Mouse (Mus musculus): Measurements from ENCODE around the gene Arl15.

Gene Arl15

DNA sequence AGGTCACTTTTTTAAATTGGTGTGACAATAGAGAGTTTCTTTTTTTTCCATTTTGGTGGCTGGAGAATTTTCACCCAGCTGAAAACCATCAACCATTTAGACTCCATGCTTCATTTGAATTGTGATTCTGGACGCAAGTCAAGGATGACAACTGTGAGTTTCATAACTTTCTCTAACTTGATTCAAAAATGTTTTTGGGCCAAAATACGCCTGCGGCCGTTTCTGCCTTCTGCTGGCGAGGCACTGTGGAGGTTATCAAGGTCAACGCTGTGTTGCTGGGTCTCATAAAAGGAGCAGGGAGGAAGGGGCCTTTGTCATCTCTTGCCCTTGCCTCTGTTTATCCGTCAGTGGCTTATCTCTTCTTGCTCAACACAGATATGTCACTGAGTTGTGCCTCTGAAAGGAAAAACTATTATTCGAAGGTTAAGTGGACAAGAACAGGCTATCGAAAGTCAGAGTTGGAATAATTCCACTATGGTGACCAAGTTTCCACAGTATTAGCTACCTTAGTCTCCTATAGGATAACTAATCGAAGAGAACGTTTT, 106.8 kb downstream of the Arl15 start:
- in situ Hi-C loops (cut with MboI; ENCODE audit: low sequenced_read_pairs): no loop called here

DNA sequence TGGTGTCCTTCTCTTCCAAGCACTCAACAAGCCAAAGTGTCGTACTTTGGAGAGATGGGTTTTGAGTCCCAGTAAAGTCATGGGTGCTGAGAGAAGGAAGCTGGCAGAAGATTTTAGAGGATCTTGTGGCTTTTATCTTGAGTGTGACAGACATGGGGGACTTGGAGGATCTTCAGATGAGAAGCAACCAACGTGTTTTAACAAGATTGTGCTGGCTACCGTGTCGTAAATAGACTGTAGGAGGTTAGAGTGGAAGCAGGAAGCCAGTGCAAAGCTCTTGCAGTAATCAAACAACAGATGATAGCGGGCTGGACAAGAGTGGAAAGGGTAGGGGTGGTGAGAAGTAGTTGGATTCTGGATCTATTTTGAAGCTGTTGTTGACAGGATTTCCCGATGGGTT, 109.0 kb downstream of the Arl15 start:
- in situ Hi-C loops (cut with MboI; ENCODE audit: low sequenced_read_pairs): no loop called here

- in situ Hi-C loops (cut with MboI; ENCODE audit: low sequenced_read_pairs): no loop called here
Observed at GRCm38 (mm10) chr13:113911986-113912519, 117.7 kb downstream of the Arl15 start.

DNA sequence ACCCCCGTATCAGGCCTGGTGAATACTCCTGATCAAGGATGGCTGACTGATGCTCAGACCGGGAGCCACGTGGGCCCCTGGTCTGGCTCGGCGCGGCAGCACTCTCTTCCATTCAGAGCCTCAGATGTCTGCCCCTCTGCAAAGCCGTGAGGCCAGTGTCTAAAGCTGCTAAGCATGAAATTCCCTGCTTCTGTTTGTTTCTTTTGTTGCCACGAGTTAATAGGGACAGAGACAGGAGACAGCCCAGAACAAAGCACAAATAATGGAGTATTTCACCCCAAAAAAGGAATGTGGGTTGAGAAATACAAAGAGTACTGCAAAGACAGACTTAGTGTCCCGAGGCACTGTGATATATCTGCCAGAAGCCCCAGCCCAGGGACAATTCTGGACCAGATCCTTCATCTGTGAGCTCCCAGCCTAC, 120.3 kb downstream of the Arl15 start:
- in situ Hi-C loops (cut with MboI; ENCODE audit: low sequenced_read_pairs): no loop called here

- in situ Hi-C loops (cut with MboI; ENCODE audit: low sequenced_read_pairs): no loop called here
Observed at GRCm38 (mm10) chr13:113915700-113916099, 121.4 kb downstream of the Arl15 start.

DNA sequence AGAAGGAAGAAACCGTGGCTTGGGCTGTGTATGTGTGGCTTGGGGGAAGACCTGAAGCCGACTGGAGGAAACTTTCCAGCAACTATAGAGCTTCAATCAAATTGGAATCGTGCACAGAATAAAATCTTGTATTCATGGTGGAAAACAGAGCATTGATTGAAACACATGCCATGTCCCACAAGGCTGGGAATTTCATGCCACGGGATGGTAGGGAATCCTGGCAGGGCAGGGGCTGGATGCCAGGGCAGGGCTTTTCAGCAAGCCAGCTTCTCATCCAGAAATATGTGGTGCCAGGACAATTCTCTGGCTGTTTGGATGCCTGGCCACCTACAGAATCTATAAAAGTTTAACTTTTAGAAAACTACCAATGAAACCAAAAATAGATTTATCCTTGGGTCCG, 122.5 kb downstream of the Arl15 start:
- in situ Hi-C loops (cut with MboI; ENCODE audit: low sequenced_read_pairs): no loop called here

- in situ Hi-C loops (cut with MboI; ENCODE audit: low sequenced_read_pairs): no loop called here
Observed at GRCm38 (mm10) chr13:113917376-113917775, 123.1 kb downstream of the Arl15 start.

DNA sequence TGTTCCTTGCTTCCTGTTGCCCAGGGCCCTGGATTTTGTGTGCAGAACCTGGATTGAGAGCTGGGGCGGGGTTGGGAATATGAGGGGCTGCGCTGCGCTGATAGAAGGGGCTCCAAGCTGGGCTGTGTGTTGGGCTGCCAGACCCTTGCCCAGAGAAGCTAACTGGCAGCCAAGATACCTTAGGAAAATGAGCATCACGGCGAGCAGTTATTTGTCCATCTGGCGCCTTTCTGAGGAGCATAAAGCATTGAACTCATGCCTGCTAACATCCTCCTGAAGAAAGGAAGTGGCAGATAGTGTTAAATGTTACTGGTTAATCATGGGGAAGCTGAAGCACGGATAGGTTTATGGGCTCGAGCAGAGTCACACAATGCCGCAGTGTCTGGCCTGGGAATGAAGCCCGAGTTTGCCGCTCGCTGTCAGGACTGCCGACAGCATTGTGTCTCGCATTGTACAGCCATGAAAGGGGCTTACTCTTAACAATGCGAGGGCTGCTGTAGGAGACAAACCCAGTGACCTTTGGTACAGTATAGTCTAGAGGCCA, 123.6 kb downstream of the Arl15 start:
- in situ Hi-C loops (cut with MboI; ENCODE audit: low sequenced_read_pairs): no loop called here

GRCm38 (mm10) chr13:113918668-113919067, 124.4 kb downstream of the Arl15 start:
- in situ Hi-C loops (cut with MboI; ENCODE audit: low sequenced_read_pairs): no loop called here

DNA sequence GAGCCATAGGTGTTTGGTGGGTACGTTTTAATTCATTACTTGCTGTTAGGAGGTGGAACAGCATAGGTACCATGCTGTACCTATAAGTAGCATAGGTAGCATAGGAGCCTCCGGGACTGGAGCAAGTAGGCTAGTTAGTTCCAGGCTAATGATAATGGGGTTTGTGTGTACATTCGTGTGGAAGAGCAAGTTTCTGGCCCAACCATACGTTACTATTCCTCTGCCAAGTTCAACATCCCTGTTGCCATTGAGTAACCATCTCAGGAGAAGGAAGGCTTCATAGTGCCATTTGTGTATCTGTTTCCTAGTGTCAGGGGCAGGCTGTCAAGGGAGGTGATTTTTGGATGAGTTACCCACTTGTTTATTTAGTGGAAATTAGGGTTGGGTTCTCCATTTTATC, 141.4 kb downstream of the Arl15 start:
- in situ Hi-C loops (cut with MboI; ENCODE audit: low sequenced_read_pairs): no loop called here

DNA sequence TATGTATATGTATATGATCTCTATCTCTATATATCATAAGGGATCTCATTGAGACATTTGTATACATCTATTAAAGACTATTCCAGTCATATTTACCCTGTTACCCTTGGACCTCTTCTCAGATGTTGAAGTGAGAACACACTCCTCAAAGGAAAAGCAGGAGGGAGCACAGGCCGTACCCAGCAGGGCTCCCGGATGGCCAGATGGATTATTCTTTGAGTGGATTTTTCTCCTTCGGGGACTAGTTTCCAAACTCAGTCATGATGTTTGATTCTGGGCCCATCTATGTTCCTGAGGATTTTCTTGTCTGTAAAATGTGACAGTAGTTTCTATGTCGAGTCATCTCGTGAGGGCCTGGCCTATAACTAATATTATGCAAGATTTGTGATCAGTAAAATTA, 142.9 kb downstream of the Arl15 start:
- in situ Hi-C loops (cut with MboI; ENCODE audit: low sequenced_read_pairs): no loop called here

DNA sequence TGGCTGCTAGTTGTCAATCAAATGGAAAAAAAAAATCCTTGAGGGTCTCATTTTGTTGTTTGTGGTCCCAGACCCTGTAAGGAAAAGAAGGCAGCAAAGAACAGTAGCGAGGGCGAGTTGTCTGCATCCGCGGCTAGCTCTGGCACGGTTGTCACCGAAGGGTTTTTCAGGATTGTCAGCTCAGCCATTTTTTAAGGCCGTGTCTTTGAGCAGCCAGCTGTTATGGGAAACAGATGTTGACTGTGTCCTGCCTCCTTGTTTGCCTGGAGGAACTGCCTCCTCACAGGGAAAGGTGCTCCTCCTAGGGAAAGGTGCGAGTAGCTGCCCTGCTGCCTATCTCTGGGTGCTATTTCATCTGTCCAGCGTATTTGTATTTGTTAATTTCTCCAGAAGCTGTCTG, 144.3 kb downstream of the Arl15 start:
- in situ Hi-C loops (cut with MboI; ENCODE audit: low sequenced_read_pairs): no loop called here

- in situ Hi-C loops (cut with MboI; ENCODE audit: low sequenced_read_pairs): no loop called here
Observed at GRCm38 (mm10) chr13:113939097-113939496, 144.8 kb downstream of the Arl15 start.

DNA sequence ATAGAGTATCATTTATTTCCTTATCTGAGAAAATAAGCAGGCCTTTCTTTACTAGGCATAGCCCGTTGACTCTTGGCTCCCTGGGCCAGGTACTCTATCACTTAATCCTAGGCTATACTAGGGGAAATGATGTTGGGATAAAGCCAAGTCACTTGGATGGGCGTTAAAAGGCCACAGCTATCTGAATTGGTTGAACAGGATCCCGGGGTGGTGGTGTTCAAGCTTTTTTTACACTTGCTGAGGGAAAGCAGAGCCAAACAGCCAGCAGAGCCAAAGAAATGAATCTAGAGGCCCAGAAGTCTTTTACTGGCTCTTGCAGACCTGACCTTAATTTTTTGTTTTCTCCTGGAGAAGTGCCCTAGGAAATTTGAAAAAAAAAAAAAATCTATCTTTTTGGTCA, 145.4 kb downstream of the Arl15 start:
- in situ Hi-C loops (cut with MboI; ENCODE audit: low sequenced_read_pairs): no loop called here

- in situ Hi-C loops (cut with MboI; ENCODE audit: low sequenced_read_pairs): no loop called here
Observed at GRCm38 (mm10) chr13:113940151-113940550, 145.8 kb downstream of the Arl15 start.

- in situ Hi-C loops (cut with MboI; ENCODE audit: low sequenced_read_pairs): no loop called here
Observed at GRCm38 (mm10) chr13:113941943-113942342, 147.6 kb downstream of the Arl15 start.

DNA sequence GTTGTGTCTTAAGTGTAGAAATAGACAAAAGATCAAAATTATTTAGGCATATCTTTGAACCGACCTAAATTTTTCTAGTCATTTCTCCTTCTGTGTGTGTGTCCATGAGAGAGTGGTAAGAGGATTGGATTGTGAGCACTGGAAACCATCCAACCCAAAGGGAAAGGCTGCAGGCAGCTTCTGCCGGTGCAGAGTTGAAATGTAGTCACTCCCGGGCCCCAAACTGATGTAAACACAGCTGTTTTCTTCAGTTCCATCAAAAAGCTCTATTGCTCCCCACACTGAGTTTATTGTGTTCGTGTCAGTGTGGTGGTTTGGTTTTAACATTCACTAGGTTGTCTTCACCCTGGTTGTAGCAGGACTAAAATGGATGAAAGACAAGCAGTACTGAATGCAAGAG, 153.2 kb downstream of the Arl15 start:
- in situ Hi-C loops (cut with MboI; ENCODE audit: low sequenced_read_pairs): no loop called here

GRCm38 (mm10) chr13:113949708-113950107, 155.4 kb downstream of the Arl15 start:
- in situ Hi-C loops (cut with MboI; ENCODE audit: low sequenced_read_pairs): no loop called here

GRCm38 (mm10) chr13:113950131-113950530, 155.8 kb downstream of the Arl15 start:
- in situ Hi-C loops (cut with MboI; ENCODE audit: low sequenced_read_pairs): no loop called here

DNA sequence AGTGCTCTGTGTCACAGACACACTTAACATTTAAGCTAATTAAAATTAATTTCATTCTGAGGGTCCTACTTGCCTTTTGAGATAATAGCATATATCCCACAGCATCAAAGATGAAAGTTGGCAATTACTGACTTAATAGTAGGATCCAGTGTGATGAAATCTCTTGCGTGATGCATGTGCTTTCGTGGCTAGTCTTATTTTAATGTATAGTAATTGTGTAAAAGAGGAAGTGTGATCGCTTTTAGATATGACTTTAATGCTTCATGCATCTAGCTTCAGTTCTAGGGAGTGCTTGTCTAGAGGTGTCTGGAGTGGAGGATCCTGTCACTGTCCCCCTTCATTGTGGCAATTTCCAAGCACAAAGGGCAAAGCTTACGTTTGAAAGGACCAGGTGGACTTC, 163.1 kb downstream of the Arl15 start:
- in situ Hi-C loops (cut with MboI; ENCODE audit: low sequenced_read_pairs): no loop called here

- in situ Hi-C loops (cut with MboI; ENCODE audit: low sequenced_read_pairs): no loop called here
Observed at GRCm38 (mm10) chr13:113964945-113965344, 170.6 kb downstream of the Arl15 start.

- in situ Hi-C loops (cut with MboI; ENCODE audit: low sequenced_read_pairs): no loop called here
Observed at GRCm38 (mm10) chr13:113970706-113971105, 176.4 kb downstream of the Arl15 start.

- in situ Hi-C loops (cut with MboI; ENCODE audit: low sequenced_read_pairs): no loop called here
Observed at GRCm38 (mm10) chr13:113972401-113972800, 178.1 kb downstream of the Arl15 start.
